Mouse (Mus musculus) CH12.LX (cell line): ENCODE data around the gene Lrrn2. TPM values are rescaled to one million over a fixed set of nuclear protein-coding genes. Genes with fewer than 3 reads are reported as not detected.

Experiments used
- DNase-seq: peaks from one replicate; pipeline ENCODE4 v3.0.0-alpha.2; 2013; ENCODE audit errors: extremely low read depth
- H3K27ac ChIP-seq: 2 replicates; pipeline ENCODE4 v1.5.1; 2012; ENCODE audit warnings: low read depth, mild to moderate bottlenecking, control low read depth, moderate library complexity; ENCODE audit not compliant: insufficient read depth
- H3K27me3 ChIP-seq: replicated peaks from 2 replicates; pipeline ENCODE3; 2012; ENCODE audit warnings: inconsistent platforms
- H3K36me3 ChIP-seq, 2 experiments: replicated peaks in 1 of 2; 2 replicates each; pipeline versions ENCODE3 to v1.6.1; 2012; ENCODE audit warnings: inconsistent platforms in 1 of 2, low read length in 1 of 2, mild to moderate bottlenecking in 1 of 2, mixed read lengths in 1 of 2, moderate library complexity in 1 of 2; ENCODE audit not compliant: control insufficient read depth in 1 of 2, insufficient read depth in 1 of 2
- H3K4me1 ChIP-seq, 2 experiments: 2 replicates each; pipeline ENCODE4 v1.6.1; 2012; ENCODE audit warnings: inconsistent platforms in 1 of 2, moderate library complexity in 1 of 2; ENCODE audit not compliant: insufficient read depth in 2 of 2, control insufficient read depth in 1 of 2
- H3K4me2 ChIP-seq: 2 replicates; pipeline ENCODE4 v1.6.1; 2012; ENCODE audit warnings: low read depth, mild to moderate bottlenecking, control low read depth; ENCODE audit not compliant: poor library complexity, insufficient read depth, severe bottlenecking
- H3K4me3 ChIP-seq, 3 experiments: fragments of 150-350 bp in 1 of 3; sonication (generic) in 1 of 3; replicated peaks in 1 of 3; 2 replicates each; pipeline versions ENCODE3 to v1.5.1; 2011 to 2012; ENCODE audit warnings: low read depth in 2 of 3, low read length in 2 of 3, mild to moderate bottlenecking in 2 of 3, moderate library complexity in 2 of 3, control low read depth in 1 of 3, improper control_type of control experiment in 1 of 3, inconsistent platforms in 1 of 3, mixed read lengths in 1 of 3; ENCODE audit not compliant: poor library complexity in 1 of 3
- H3K79me2 ChIP-seq: replicated peaks from 2 replicates; pipeline ENCODE4 v1.6.1; 2012; ENCODE audit warnings: mild to moderate bottlenecking, moderate library complexity; ENCODE audit not compliant: control insufficient read depth, poor library complexity, insufficient read depth, severe bottlenecking; ENCODE audit errors: extremely low read depth
- H3K9ac ChIP-seq: 2 replicates; pipeline ENCODE4 v1.6.1; 2012; ENCODE audit warnings: low read depth, mild to moderate bottlenecking, control low read depth, moderate library complexity; ENCODE audit not compliant: insufficient read depth
- H3K9me3 ChIP-seq: replicated peaks from 2 replicates; pipeline ENCODE3; 2012; ENCODE audit warnings: low read length, inconsistent platforms, mixed read lengths
- BHLHE40 ChIP-seq: IDR thresholded peaks from 2 replicates; pipeline ENCODE4 v1.6.1; 2011; ENCODE audit warnings: mild to moderate bottlenecking, low read depth, low read length, improper control_type of control experiment
- CHD2 ChIP-seq: IDR thresholded peaks from 2 replicates; pipeline ENCODE4 v1.6.1; 2011; ENCODE audit warnings: low read length, improper control_type of control experiment
- E2F4 ChIP-seq: IDR thresholded peaks from 2 replicates; pipeline ENCODE4 v1.6.1; 2011; ENCODE audit warnings: low read depth, low read length, improper control_type of control experiment; ENCODE audit not compliant: insufficient replicate concordance
- ELF1 ChIP-seq: IDR thresholded peaks from 2 replicates; pipeline ENCODE4 v1.6.1; 2014; ENCODE audit warnings: low read depth, mild to moderate bottlenecking, inconsistent platforms, low read length, improper control_type of control experiment
- ETS1 ChIP-seq: conservative IDR thresholded peaks from 2 replicates; pipeline ENCODE4 v1.6.1; 2012; ENCODE audit warnings: low read depth, mild to moderate bottlenecking, inconsistent platforms, low read length, improper control_type of control experiment, moderate library complexity
- GABPA ChIP-seq: IDR thresholded peaks from 2 replicates; pipeline ENCODE4 v1.6.1; 2012; ENCODE audit warnings: low read depth, low read length, improper control_type of control experiment, inconsistent platforms; ENCODE audit not compliant: insufficient replicate concordance
- IRF4 ChIP-seq: IDR thresholded peaks from 2 replicates; pipeline ENCODE4 v1.6.1; 2014; ENCODE audit warnings: low read depth, mild to moderate bottlenecking, inconsistent platforms, low read length, improper control_type of control experiment
- JUN ChIP-seq: IDR thresholded peaks from 2 replicates; pipeline ENCODE4 v1.6.1; 2011; ENCODE audit warnings: low read depth, mild to moderate bottlenecking, low read length, improper control_type of control experiment, moderate library complexity; ENCODE audit not compliant: insufficient read depth
- JUND ChIP-seq: conservative IDR thresholded peaks from 2 replicates; pipeline ENCODE4 v1.6.1; 2011; ENCODE audit warnings: low read depth, low read length, improper control_type of control experiment
- MAFK ChIP-seq: IDR thresholded peaks from 2 replicates; pipeline ENCODE4 v1.6.1; 2011; ENCODE audit warnings: low read length, improper control_type of control experiment; ENCODE audit not compliant: insufficient replicate concordance
- MAX ChIP-seq: IDR thresholded peaks from 2 replicates; pipeline ENCODE4 v1.6.1; 2011; ENCODE audit warnings: low read length, improper control_type of control experiment
- MAZ ChIP-seq: IDR thresholded peaks from 2 replicates; pipeline ENCODE4 v1.6.1; 2012; ENCODE audit warnings: low read depth, mild to moderate bottlenecking, inconsistent platforms, low read length, improper control_type of control experiment, moderate library complexity
- MEF2A ChIP-seq: IDR thresholded peaks from 2 replicates; pipeline ENCODE4 v1.6.1; 2014; ENCODE audit warnings: low read depth, mild to moderate bottlenecking, inconsistent platforms, low read length, improper control_type of control experiment, borderline replicate concordance
- MXI1 ChIP-seq: IDR thresholded peaks from 2 replicates; pipeline ENCODE4 v1.6.1; 2011; ENCODE audit warnings: mild to moderate bottlenecking, low read depth, low read length, improper control_type of control experiment
- NELFE ChIP-seq: IDR thresholded peaks from 2 replicates; pipeline ENCODE4 v1.6.1; 2011; ENCODE audit warnings: low read depth, low read length, improper control_type of control experiment
- NRF1 ChIP-seq: IDR thresholded peaks from 2 replicates; pipeline ENCODE4 v1.6.1; 2014; ENCODE audit warnings: low read depth, mild to moderate bottlenecking, inconsistent platforms, low read length, improper control_type of control experiment, moderate library complexity
- POLR2A ChIP-seq: IDR thresholded peaks from 2 replicates; pipeline ENCODE4 v1.6.1; 2011; ENCODE audit warnings: low read depth, mild to moderate bottlenecking, improper control_type of control experiment, low read length
- RAD21 ChIP-seq: IDR thresholded peaks from 2 replicates; pipeline ENCODE4 v1.6.1; 2011; ENCODE audit warnings: low read depth, mild to moderate bottlenecking, low read length, improper control_type of control experiment, moderate library complexity
- RCOR1 ChIP-seq: conservative IDR thresholded peaks from 2 replicates; pipeline ENCODE4 v1.6.1; 2012; ENCODE audit warnings: low read depth, mild to moderate bottlenecking, inconsistent platforms, low read length, improper control_type of control experiment
- SIN3A ChIP-seq: IDR thresholded peaks from 2 replicates; pipeline ENCODE4 v1.6.1; 2012; ENCODE audit warnings: low read length, improper control_type of control experiment, inconsistent platforms
- TBP ChIP-seq: conservative IDR thresholded peaks from 2 replicates; pipeline ENCODE4 v1.6.1; 2011; ENCODE audit warnings: low read depth, low read length, improper control_type of control experiment
- TCF12 ChIP-seq: IDR thresholded peaks from 2 replicates; pipeline ENCODE4 v1.6.1; 2014; ENCODE audit warnings: low read depth, mild to moderate bottlenecking, inconsistent platforms, low read length, improper control_type of control experiment
- UBTF ChIP-seq: IDR thresholded peaks from 2 replicates; pipeline ENCODE4 v1.6.1; 2012; ENCODE audit warnings: low read depth, mild to moderate bottlenecking, inconsistent platforms, low read length, improper control_type of control experiment, moderate library complexity
- USF1 ChIP-seq: IDR thresholded peaks from 2 replicates; pipeline ENCODE4 v1.6.1; 2014; ENCODE audit warnings: low read depth, mild to moderate bottlenecking, inconsistent platforms, low read length, improper control_type of control experiment
- ZNF384 ChIP-seq: IDR thresholded peaks from 2 replicates; pipeline ENCODE4 v1.6.1; 2012; ENCODE audit warnings: low read depth, low read length, improper control_type of control experiment, inconsistent platforms
- dilution Hi-C: fragments of 300-500 bp; cut with MboI; formaldehyde crosslinking; loops from 2 replicates; pipeline ENCODE4 v1.14.3; 2020; ENCODE audit warnings: low sequenced_read_pairs; ENCODE audit not compliant: extremely low pct_unique_long_range_greater_than_20kb, extremely low pct_ligation_motif_present
- in situ Hi-C: fragments of 300-500 bp; cut with MboI; formaldehyde crosslinking; loops from 3 replicates; pipeline ENCODE4 v1.14.3; 2019; ENCODE audit warnings: low sequenced_read_pairs, low pct_ligation_motif_present, low pct_unique_long_range_greater_than_20kb, mixed read lengths
- polyA plus RNA-seq: library from polyadenylated mRNA; unstranded; fragments of >175 nt; gene quantifications from 2 replicates; pipeline ENCODE4 v1.2.1, GENCODE M21; 2012; ENCODE audit warnings: low read depth; ENCODE audit not compliant: insufficient read length
- total RNA-seq, 2 experiments: library from RNA; depleted of rRNA; stranded (reverse); fragments of 300-350 nt in 1 of 2; fragments of >200 nt in 1 of 2; gene quantifications; 2 replicates each; pipeline ENCODE4 v1.2.3; 2012 to 2014

Gene Lrrn2
- total and polyA plus RNA-seq, 3 experiments = not detected

DNA sequence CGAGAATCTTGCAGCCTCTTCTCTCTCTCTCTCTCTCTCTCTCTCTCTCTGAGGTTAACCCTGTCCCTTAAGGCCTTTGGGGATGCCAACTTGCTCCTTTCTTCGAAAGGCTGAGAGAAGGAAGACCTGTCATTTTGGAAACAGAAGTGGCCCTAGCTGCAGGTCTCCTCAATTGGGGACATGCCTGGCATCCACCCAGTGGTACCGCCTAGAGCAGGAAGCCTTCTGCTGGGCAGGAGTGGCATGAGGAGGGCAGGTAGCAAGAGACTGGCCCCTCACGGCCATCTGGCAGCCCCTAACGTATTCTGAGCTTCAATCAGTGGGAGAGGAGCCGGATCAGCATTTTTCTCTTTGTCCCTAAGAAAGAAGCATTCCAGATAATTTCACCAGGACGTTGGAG is 9.7 kb upstream of the Lrrn2 start:
- Histone ChIP-seq H3K4me2 (no peak overlapping the region), H3K4me1 (no peaks in the 10 kb centered on the region), H3K36me3 (no peaks in the 10 kb centered on the region), H3K4me3 (no peak overlapping the region), H3K9ac (no peak overlapping the region), H3K9me3 (no peaks in the 10 kb centered on the region), H3K27ac (no peak overlapping the region), H3K79me2 (no peaks in the 10 kb centered on the region), H3K27me3 (peaks cover 88% of the 10 kb centered on the region)
- dilution Hi-C loops = no loop called here
- in situ Hi-C loops = no loop called here
- TF ChIP-seq MAZ (no peak), GABPA (no peak), ELF1 (no peak), MAFK (no peak), ETS1 (no peak), NRF1 (no peak), JUN (no peak), TCF12 (no peak), RAD21 (no peak), BHLHE40 (no peak), E2F4 (no peak), TBP (no peak), USF1 (no peak), IRF4 (no peak), MEF2A (no peak), ZNF384 (no peak)
- no peak for DNase-seq

DNA sequence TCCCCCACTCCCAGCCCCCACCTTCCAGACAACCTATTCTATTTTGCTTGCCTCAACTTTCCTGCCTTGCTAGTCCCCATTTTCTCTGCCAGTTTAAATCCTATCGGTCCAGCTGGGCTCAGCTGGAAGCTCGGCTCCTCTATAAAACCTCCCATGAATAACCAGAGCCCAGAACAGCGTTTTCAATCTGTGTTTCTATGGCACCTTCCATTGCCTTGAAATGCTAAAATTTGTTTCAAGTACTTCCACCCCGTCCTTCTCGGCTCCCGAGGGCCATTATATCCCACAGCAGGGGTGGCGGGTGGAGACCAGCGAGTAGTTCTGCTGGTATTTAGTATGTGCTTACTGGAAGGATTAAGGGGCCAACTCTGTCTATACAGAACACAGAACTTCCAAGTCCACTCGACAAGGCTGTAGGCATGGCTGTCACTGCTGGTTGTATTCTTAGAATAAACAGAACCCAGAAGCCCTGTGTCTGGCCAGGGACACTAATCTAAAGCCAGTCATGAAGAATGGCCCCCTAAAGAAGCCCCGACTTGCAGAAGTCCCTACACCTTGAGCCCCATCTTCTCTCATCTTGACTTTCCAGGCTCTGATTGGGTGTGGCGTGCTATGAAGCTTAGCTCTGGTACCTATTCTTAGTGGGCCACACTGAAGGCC is 992 bp upstream of the Lrrn2 start:
- H3K4me2 ChIP-seq = no peak overlapping the region
- H3K27me3 ChIP-seq = peaks cover 93% of the 10 kb centered on the region
- TF ChIP-seq POLR2A (no peak), MXI1 (no peak), TCF12 (no peak), RCOR1 (no peak), SIN3A (no peak), CHD2 (no peak), E2F4 (no peak), NELFE (no peak), MAX (no peak), MAFK (no peak), JUND (no peak), UBTF (no peak), USF1 (no peak), ETS1 (no peak)
- in situ Hi-C loops (no loop called here), dilution Hi-C loops (no loop called here)
- no peak overlapping the region for H3K9ac ChIP-seq
- no peak for DNase-seq
- no peaks in the 10 kb centered on the region for H3K79me2 ChIP-seq
- H3K36me3 ChIP-seq = no peaks in the 10 kb centered on the region
- no peaks in the 10 kb centered on the region for H3K4me1 ChIP-seq
- H3K9me3 ChIP-seq = no peaks in the 10 kb centered on the region
- no peak overlapping the region for H3K27ac ChIP-seq
- H3K4me3 ChIP-seq = no peak overlapping the region
